Mouse (Mus musculus): Measurements from ENCODE around the gene Gm45234. TPM values are rescaled to one million over a fixed set of nuclear protein-coding genes. Genes with fewer than 3 reads are reported as not detected.
A peak's percentile ranks its signal among the peaks of the same experiment; 100 is the strongest.

The Gm45234 gene
- polyA plus RNA-seq, 1 experiment from 2014 or later: not detected

DNA sequence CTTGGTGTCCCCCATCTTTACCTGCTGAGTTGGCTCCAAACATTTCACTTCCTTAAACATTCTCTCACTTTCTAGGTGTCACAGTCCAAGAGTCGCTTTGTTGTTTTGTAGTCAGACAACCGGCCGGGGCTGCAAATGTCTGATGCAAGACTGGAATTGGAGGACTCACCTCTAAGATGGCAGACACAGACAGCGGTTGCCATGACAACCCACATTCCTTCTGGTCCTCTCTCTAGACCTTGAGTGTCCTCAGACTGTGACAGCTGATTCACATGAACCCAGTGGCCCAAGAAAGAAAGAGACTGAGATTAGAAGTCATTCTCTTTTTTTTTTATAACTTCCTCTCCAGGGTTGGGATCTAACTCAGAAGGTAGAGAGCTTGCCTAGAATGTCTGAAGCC, 33.7 kb upstream of the Gm45234 start:
- no peak overlapping the region for H3K4me2 ChIP-seq (ENCODE audit: low read depth, low read length)
- WGBS: 81% methylated on average over 4 of the region's 4 CpGs
- H3K36me3 ChIP-seq (ENCODE audit: control insufficient read depth, insufficient read depth, low read length): no peaks in the 10 kb centered on the region
- no peak overlapping the region for H3K4me3 ChIP-seq (replicated peaks; ENCODE audit: low read length)
- H3K27me3 ChIP-seq (ENCODE audit: control insufficient read depth, insufficient read depth, low read length): no peaks in the 10 kb centered on the region
- no peak overlapping the region for H3K9ac ChIP-seq (ENCODE audit: low read length)
- no peaks in the 10 kb centered on the region for H3K9me3 ChIP-seq (replicated peaks; ENCODE audit: control insufficient read depth, low read length)
- H3K4me1 ChIP-seq (ENCODE audit: control insufficient read depth, insufficient read depth, low read length): no peaks in the 10 kb centered on the region
- H3K27ac ChIP-seq (ENCODE audit: low read length): no peak overlapping the region
- no peak for ATAC-seq (ENCODE audit: insufficient read depth, low FRiP score)

DNA sequence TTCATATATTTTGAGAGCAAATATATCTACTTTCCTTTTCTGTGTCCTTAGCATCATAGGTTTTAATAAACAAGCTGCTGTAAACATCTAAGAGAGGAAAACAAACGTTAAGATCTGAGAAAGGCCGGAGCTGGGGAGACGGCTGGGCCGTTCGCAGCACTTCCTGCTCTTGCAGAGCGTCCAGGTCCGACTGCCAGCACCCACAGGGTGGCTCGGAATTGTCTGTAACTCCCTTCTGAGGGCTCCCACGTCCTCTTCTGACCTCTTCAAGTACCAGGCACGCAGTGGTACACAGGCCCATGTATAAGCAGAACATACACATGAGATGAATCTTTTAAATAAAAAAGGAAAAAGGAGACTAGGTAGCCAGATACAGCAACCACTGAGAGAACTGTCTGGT, 31.9 kb upstream of the Gm45234 start:
- no peak overlapping the region for H3K27ac ChIP-seq (ENCODE audit: low read length)
- H3K36me3 ChIP-seq (ENCODE audit: control insufficient read depth, insufficient read depth, low read length): no peaks in the 10 kb centered on the region
- no peaks in the 10 kb centered on the region for H3K9me3 ChIP-seq (replicated peaks; ENCODE audit: control insufficient read depth, low read length)
- H3K27me3 ChIP-seq (ENCODE audit: control insufficient read depth, insufficient read depth, low read length): no peaks in the 10 kb centered on the region
- ATAC-seq (ENCODE audit: insufficient read depth, low FRiP score): no peak
- H3K4me2 ChIP-seq (ENCODE audit: low read depth, low read length): no peak overlapping the region
- 67% methylated on average over 10 of the region's 10 CpGs for WGBS
- H3K4me3 ChIP-seq (replicated peaks; ENCODE audit: low read length): no peak overlapping the region
- H3K9ac ChIP-seq (ENCODE audit: low read length): no peak overlapping the region
- peaks cover under 1% of the 10 kb centered on the region; the same call in 1 of the 2 replicates for H3K4me1 ChIP-seq (ENCODE audit: control insufficient read depth, insufficient read depth, low read length)

DNA sequence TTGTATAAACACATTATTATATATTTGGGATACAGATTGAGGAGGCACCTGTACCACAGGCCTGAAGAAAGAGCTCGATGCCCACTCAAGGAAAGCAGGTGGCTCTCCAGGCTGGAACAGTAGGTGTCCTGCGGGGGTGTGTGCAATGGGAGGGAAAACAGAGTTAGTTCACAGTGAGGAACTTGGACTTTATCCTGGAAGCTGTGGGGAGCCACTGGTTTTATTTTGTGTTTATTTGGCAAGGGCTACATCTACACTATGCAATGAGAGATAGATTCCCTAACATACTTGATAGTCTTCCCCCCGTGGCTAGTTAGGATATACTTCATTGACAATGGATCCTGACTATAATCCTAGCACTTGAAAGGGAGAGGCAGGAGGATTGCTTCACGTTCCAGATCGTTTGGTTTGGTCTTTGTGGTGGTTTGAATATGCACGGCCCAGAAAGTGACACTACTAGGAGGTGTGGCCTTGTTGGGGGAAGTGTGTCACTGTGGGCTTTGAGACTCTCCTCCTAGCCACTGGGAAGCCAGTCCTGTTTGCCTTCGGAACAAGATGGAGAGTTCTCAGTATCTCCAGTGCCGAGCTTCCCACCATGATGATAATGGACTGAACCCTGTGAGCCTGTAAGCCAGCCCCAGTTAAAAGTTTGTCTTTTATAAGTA, 31.1 kb upstream of the Gm45234 start:
- ATAC-seq (ENCODE audit: insufficient read depth, low FRiP score): no peak
- Histone ChIP-seq H3K36me3 (ENCODE audit: control insufficient read depth, insufficient read depth, low read length) (no peaks in the 10 kb centered on the region), H3K9ac (ENCODE audit: low read length) (no peak overlapping the region), H3K4me3 (replicated peaks; ENCODE audit: low read length) (no peak overlapping the region), H3K27ac (ENCODE audit: low read length) (no peak overlapping the region), H3K4me1 (ENCODE audit: control insufficient read depth, insufficient read depth, low read length) (peaks cover 5% of the 10 kb centered on the region; the same call in 1 of the 2 replicates), H3K27me3 (ENCODE audit: control insufficient read depth, insufficient read depth, low read length) (no peaks in the 10 kb centered on the region), H3K9me3 (replicated peaks; ENCODE audit: control insufficient read depth, low read length) (no peaks in the 10 kb centered on the region), H3K4me2 (ENCODE audit: low read depth, low read length) (no peak overlapping the region)
- WGBS: 52% methylated on average over 8 of the region's 8 CpGs

DNA sequence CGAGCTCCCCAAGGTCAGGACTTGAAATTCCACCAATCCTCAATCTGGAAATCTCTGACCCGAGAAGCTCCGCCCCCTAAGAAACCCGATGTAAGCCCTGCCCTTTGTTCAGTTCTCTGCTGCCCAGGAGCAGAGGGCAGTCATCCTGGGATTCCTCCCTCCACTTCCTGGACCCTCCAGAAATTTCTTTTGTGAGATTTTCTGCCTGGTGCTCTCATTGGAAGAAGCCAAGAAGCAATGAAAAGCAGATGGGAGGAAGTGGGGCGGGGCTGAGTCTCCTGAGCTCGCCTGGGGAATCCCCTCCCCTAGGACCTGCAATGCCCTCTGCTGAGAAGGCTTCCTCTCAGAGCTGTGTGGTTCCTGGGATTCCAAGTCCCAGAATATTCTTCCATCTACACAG, 26.6 kb upstream of the Gm45234 start:
- peak overlapping the region; percentile 23; the same call in 1 of the 2 replicates for H3K9ac ChIP-seq (ENCODE audit: low read length)
- no peaks in the 10 kb centered on the region for H3K9me3 ChIP-seq (replicated peaks; ENCODE audit: control insufficient read depth, low read length)
- H3K4me1 ChIP-seq (ENCODE audit: control insufficient read depth, insufficient read depth, low read length): peaks cover 14% of the 10 kb centered on the region; the same call in 1 of the 2 replicates
- ATAC-seq (ENCODE audit: insufficient read depth, low FRiP score): no peak
- no peaks in the 10 kb centered on the region for H3K36me3 ChIP-seq (ENCODE audit: control insufficient read depth, insufficient read depth, low read length)
- H3K27me3 ChIP-seq (ENCODE audit: control insufficient read depth, insufficient read depth, low read length): peaks cover 10% of the 10 kb centered on the region
- H3K27ac ChIP-seq (ENCODE audit: low read length): no peak overlapping the region
- H3K4me2 ChIP-seq (ENCODE audit: low read depth, low read length): peak overlapping the region; percentile 42
- H3K4me3 ChIP-seq (replicated peaks; ENCODE audit: low read length): peak overlapping the region; percentile 29
- WGBS: 19% methylated on average over 6 of the region's 6 CpGs

DNA sequence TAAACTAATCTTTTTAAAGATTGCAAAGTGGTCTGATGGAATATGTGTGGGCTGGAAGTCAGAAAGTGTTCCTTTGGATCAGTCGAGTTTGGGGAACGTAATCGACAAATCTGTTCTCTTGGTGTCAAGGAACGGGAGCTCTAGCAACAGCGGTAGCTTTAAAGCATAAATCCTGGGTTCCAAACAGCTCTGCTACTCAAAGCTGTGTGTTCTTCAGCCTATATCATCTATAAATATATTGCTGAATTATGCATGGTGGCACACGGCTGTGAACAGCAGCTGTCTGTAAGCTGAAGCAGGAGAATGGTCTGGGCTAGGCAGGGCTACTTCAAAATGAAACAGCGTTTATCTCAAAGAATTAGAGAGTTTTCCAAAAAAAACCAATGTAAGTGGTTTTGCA, 25.1 kb upstream of the Gm45234 start:
- WGBS: 81% methylated on average over 7 of the region's 7 CpGs
- ATAC-seq (ENCODE audit: insufficient read depth, low FRiP score): no peak
- H3K4me1 ChIP-seq (ENCODE audit: control insufficient read depth, insufficient read depth, low read length): peaks cover 14% of the 10 kb centered on the region; the same call in 1 of the 2 replicates

DNA sequence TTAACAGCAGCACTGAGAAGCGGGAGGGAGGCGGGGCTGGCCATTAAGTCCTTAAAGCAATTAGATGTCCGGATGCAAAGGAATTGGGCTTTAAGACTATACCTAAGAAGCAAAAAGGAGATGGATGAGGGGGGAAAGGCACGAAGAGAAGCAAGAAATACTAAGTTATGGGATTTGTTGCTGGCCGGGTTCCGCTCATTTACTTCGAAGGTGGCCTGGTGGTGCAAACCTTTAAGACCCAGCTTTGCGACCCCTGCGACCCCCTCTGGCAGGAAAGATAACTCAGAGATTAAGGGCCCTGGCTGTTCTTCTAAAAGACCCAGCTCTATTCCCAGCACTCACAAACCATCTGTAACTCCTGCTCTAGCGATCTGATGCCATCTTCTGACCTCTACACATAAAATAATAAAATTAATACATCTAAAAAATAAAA, 24.2 kb upstream of the Gm45234 start:
- Histone ChIP-seq H3K9me3 (replicated peaks; ENCODE audit: control insufficient read depth, low read length) (no peaks in the 10 kb centered on the region), H3K36me3 (ENCODE audit: control insufficient read depth, insufficient read depth, low read length) (no peaks in the 10 kb centered on the region), H3K4me3 (replicated peaks; ENCODE audit: low read length) (peak overlapping the region; percentile 43), H3K27me3 (ENCODE audit: control insufficient read depth, insufficient read depth, low read length) (peaks cover 10% of the 10 kb centered on the region), H3K4me2 (ENCODE audit: low read depth, low read length) (peak overlapping the region; percentile 55), H3K27ac (ENCODE audit: low read length) (no peak overlapping the region), H3K9ac (ENCODE audit: low read length) (peak overlapping the region; percentile 7; the same call in 1 of the 2 replicates), H3K4me1 (ENCODE audit: control insufficient read depth, insufficient read depth, low read length) (peaks cover 14% of the 10 kb centered on the region; the same call in 1 of the 2 replicates)
- no peak for ATAC-seq (ENCODE audit: insufficient read depth, low FRiP score)
- WGBS: 8% methylated on average over 10 of the region's 10 CpGs

More for the DNA sequence above, 25.1 kb upstream of the Gm45234 start:
- Histone ChIP-seq H3K9me3 (replicated peaks; ENCODE audit: control insufficient read depth, low read length) (no peaks in the 10 kb centered on the region), H3K36me3 (ENCODE audit: control insufficient read depth, insufficient read depth, low read length) (no peaks in the 10 kb centered on the region), H3K4me3 (replicated peaks; ENCODE audit: low read length) (no peak overlapping the region), H3K27me3 (ENCODE audit: control insufficient read depth, insufficient read depth, low read length) (peaks cover 10% of the 10 kb centered on the region), H3K9ac (ENCODE audit: low read length) (no peak overlapping the region), H3K4me2 (ENCODE audit: low read depth, low read length) (no peak overlapping the region), H3K27ac (ENCODE audit: low read length) (no peak overlapping the region)

DNA sequence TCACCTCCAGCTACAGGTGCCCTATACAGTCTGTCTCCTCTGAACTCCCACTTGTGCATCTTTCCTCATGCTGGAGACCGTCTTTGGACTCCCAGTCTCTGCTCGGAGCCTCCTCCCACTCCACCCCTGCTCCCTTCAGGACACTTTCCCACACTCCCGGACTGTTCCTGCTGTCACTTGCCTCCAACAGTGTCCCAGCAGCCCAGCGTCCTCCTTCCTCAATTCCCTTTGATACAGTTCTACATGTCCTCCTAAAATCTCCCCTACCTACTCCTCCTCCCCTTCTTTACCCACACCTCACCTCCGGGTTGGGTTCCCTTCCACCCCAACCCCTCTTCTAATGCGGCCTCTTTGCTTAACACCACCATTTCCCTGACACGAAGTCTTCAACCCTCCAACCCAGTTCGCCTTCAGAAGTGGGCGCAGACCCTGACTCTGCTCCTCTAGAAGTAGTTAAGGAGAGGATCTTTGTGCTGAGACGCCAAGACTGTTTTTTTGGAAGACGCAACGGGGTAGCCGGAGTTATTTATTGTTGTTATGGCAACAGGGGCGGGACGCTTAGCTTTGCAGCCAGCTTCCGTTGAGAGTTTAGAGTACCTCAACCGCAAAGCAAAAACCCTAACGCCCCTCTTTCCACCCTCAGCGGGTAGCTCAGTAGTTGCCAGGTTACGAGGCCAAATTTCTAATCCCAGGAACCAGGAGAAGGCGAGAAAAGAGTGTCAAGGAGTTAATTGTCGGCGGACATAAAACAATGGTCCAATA, 23.6 kb upstream of the Gm45234 start, which contains the start of gene Lrrc23:
Gene Lrrc23 (minus strand): TSS at position 506 of the 762 bp plus-strand sequence.
- ATAC-seq (ENCODE audit: insufficient read depth, low FRiP score): no peak; the same call in 1 of the 2 replicates
- peak within 1 kb of the TSS; percentile 55 for H3K4me2 ChIP-seq (ENCODE audit: low read depth, low read length)
- H3K9ac ChIP-seq (ENCODE audit: low read length): peak within 1 kb of the TSS; percentile 7
- H3K9me3 ChIP-seq (replicated peaks; ENCODE audit: control insufficient read depth, low read length): no peaks in the 10 kb centered on the region
- peak within 1 kb of the TSS; percentile 43 for H3K4me3 ChIP-seq (replicated peaks; ENCODE audit: low read length)
- no peak within 1 kb of the TSS for H3K27ac ChIP-seq (ENCODE audit: low read length)
- 3% methylated on average over 23 of the region's 23 CpGs for WGBS
- peaks cover 14% of the 10 kb centered on the region; the same call in 1 of the 2 replicates for H3K4me1 ChIP-seq (ENCODE audit: control insufficient read depth, insufficient read depth, low read length)
- peaks cover 10% of the 10 kb centered on the region for H3K27me3 ChIP-seq (ENCODE audit: control insufficient read depth, insufficient read depth, low read length)
- H3K36me3 ChIP-seq (ENCODE audit: control insufficient read depth, insufficient read depth, low read length): no peaks in the 10 kb centered on the region

DNA sequence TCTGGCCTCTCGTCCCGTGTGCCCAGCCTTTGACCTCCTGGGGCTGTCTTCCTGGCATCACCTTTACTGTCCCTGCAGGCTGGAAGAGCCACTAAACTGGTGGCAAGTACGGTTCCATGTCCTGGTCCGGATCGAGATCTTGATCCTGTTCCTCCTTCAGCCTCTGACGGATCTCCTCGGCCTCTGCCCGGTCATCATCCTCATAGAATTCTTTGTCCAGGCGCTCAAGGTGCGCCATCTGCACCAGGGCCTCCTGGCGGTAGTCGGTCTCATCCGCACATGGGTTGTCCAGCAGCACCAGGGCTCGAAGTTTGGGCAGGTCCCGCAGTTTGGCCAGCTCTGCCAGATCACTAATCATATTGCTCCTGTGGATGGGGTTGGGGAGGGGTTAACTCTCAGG, 14.7 kb upstream of the Gm45234 start:
- no peak overlapping the region for H3K4me2 ChIP-seq (ENCODE audit: low read depth, low read length)
- ATAC-seq (ENCODE audit: insufficient read depth, low FRiP score): no peak
- H3K27ac ChIP-seq (ENCODE audit: low read length): no peak overlapping the region
- no peak overlapping the region for H3K9ac ChIP-seq (ENCODE audit: low read length)
- no peaks in the 10 kb centered on the region for H3K36me3 ChIP-seq (ENCODE audit: control insufficient read depth, insufficient read depth, low read length)
- H3K4me1 ChIP-seq (ENCODE audit: control insufficient read depth, insufficient read depth, low read length): peaks cover 15% of the 10 kb centered on the region
- no peak overlapping the region for H3K4me3 ChIP-seq (replicated peaks; ENCODE audit: low read length)
- 85% methylated on average over 15 of the region's 15 CpGs for WGBS
- H3K27me3 ChIP-seq (ENCODE audit: control insufficient read depth, insufficient read depth, low read length): no peaks in the 10 kb centered on the region
- no peaks in the 10 kb centered on the region for H3K9me3 ChIP-seq (replicated peaks; ENCODE audit: control insufficient read depth, low read length)

DNA sequence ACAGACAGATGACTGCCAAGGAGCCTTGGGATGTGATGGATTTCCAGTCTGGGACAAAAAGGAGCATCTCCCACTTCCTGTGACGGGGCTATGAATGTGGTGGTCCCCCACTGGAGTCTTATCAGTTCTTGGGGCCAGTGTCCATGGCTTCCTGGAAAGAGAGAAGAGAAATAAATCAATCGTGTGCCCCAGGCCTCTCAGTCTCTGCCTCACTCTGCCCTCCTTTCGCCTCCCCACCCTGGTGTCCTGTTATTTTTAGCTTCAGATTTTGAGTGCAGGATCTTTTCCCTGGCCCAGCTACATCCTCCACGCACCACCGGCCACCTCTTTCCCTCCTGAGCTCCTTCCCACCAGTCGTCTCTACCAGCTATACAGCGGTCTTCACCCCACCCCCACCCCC, 14.2 kb upstream of the Gm45234 start:
- H3K4me2 ChIP-seq (ENCODE audit: low read depth, low read length): peak overlapping the region; percentile 94
- WGBS: 64% methylated on average over 7 of the region's 7 CpGs

More for the DNA sequence above, 14.2 kb upstream of the Gm45234 start:
- H3K4me1 ChIP-seq (ENCODE audit: control insufficient read depth, insufficient read depth, low read length): peaks cover 15% of the 10 kb centered on the region
- no peaks in the 10 kb centered on the region for H3K36me3 ChIP-seq (ENCODE audit: control insufficient read depth, insufficient read depth, low read length)
- H3K4me3 ChIP-seq (replicated peaks; ENCODE audit: low read length): peak overlapping the region; percentile 66
- no peak overlapping the region for H3K27ac ChIP-seq (ENCODE audit: low read length)
- no peak for ATAC-seq (ENCODE audit: insufficient read depth, low FRiP score)
- H3K9me3 ChIP-seq (replicated peaks; ENCODE audit: control insufficient read depth, low read length): no peaks in the 10 kb centered on the region
- peak overlapping the region; percentile 78 for H3K9ac ChIP-seq (ENCODE audit: low read length)
- no peaks in the 10 kb centered on the region for H3K27me3 ChIP-seq (ENCODE audit: control insufficient read depth, insufficient read depth, low read length)
